Mouse (Mus musculus) lung, embryonic 16.5 days (tissue): ENCODE measurements at regions not wholly inside any gene's neighbourhood (a gene's known extent, or its start where the extent isn't known, plus 50 kb on each side); places are given as distances from the start of the nearest gene placed in this dataset.

Experiments used
- ATAC-seq: fragments of 200-750 bp; cut with Nextera tagmentation; 2 replicates; pipeline ENCODE4 v1.8.0; 2017; ENCODE audit warnings: low read depth, mild to moderate bottlenecking, moderate library complexity
- H3K27ac ChIP-seq: fragments of 300-500 bp; sonication (generic); 2 replicates; pipeline ENCODE4 v1.5.1; 2014; ENCODE audit warnings: mild to moderate bottlenecking, control low read depth, low read length
- H3K27me3 ChIP-seq: fragments of 300-500 bp; sonication (generic); 2 replicates; pipeline ENCODE4 v1.6.1; 2014; ENCODE audit warnings: low read depth, low read length, mixed read lengths; ENCODE audit not compliant: control insufficient read depth, insufficient read depth
- H3K36me3 ChIP-seq: fragments of 300-500 bp; sonication (generic); 2 replicates; pipeline ENCODE4 v1.6.1; 2014; ENCODE audit warnings: low read length; ENCODE audit not compliant: control insufficient read depth, insufficient read depth
- H3K4me1 ChIP-seq: fragments of 300-500 bp; sonication (generic); replicated peaks from 2 replicates; pipeline ENCODE4 v1.6.1; 2014; ENCODE audit warnings: low read length, mixed read lengths; ENCODE audit not compliant: control insufficient read depth, insufficient read depth
- H3K4me2 ChIP-seq: fragments of 300-500 bp; sonication (generic); 2 replicates; pipeline ENCODE4 v1.6.1; 2014; ENCODE audit warnings: low read depth, low read length, control low read depth
- H3K4me3 ChIP-seq: fragments of 300-500 bp; sonication (generic); 2 replicates; pipeline ENCODE4 v1.5.1; 2014; ENCODE audit warnings: mild to moderate bottlenecking, low read length, control low read depth
- H3K9ac ChIP-seq: fragments of 300-500 bp; sonication (generic); 2 replicates; pipeline ENCODE4 v1.6.1; 2014; ENCODE audit warnings: low read length, control low read depth
- H3K9me3 ChIP-seq: fragments of 300-500 bp; sonication (generic); 2 replicates; pipeline ENCODE4 v1.6.1; 2016; ENCODE audit warnings: low read length; ENCODE audit not compliant: control insufficient read depth
- WGBS: fragments of 180-500 bp; shearing (Covaris S2); extraction: QIAGEN DNeasy Blood & Tissue Kit; methylation state at CpG from one replicate; pipeline ENCODE4 v1.1.7; 2014; 5-methylcytosine and 5-hydroxymethylcytosine counted together

DNA sequence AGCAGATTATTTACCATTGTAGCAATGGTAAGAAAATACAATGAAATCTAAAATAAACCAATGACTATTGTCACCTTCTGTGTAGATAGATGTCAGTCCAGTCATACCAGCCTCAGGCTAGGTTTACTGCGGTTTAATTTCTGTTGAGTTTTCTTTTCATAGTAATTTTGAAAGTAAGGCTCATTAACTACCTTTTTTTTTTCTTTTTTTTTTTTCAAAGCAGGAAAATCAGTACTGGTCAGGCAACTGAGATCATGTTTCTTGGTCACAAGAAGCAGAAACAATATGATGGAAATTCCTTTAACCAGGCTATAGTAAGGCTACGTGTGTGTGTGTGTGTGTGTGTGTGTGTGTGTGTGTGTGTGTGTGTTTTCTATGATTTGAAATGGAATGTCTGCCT, 622.0 kb downstream of the Nfib start:
- no peak overlapping the region for H3K4me3 ChIP-seq
- H3K9me3 ChIP-seq: no peaks in the 10 kb centered on the region
- H3K4me2 ChIP-seq: no peak overlapping the region
- no peak overlapping the region for H3K27ac ChIP-seq
- 94% methylated on average over 2 of the region's 2 CpGs for WGBS
- ATAC-seq: no peak
- no peaks in the 10 kb centered on the region for H3K4me1 ChIP-seq
- H3K27me3 ChIP-seq: no peaks in the 10 kb centered on the region
- H3K36me3 ChIP-seq: no peaks in the 10 kb centered on the region
- H3K9ac ChIP-seq: no peak overlapping the region

DNA sequence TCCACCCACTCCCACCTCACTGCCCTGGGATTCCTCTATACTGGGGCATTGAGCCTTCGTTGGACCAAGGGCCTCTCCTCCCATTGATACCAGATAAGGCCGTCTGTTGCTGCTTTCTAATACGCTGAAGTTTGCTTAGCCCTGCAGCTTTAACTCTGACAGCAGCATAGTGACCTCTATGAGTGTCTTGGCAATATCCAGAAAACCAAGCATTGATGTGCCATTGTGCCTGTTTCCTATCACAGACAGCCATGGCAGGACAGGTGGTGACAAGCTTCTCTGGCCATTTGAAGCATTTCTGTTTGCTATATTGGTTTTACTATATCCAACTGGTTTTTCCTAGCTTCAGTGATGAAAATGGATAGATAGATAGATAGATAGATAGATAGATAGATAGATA, 625.4 kb upstream of the Mpdz start:
- Histone ChIP-seq H3K9ac (no peak overlapping the region), H3K4me1 (no peaks in the 10 kb centered on the region), H3K27ac (no peak overlapping the region), H3K4me3 (no peak overlapping the region), H3K27me3 (no peaks in the 10 kb centered on the region), H3K4me2 (no peak overlapping the region), H3K36me3 (no peaks in the 10 kb centered on the region), H3K9me3 (no peaks in the 10 kb centered on the region)
- WGBS: 59% methylated on average over 3 of the region's 3 CpGs
- ATAC-seq: no peak

DNA sequence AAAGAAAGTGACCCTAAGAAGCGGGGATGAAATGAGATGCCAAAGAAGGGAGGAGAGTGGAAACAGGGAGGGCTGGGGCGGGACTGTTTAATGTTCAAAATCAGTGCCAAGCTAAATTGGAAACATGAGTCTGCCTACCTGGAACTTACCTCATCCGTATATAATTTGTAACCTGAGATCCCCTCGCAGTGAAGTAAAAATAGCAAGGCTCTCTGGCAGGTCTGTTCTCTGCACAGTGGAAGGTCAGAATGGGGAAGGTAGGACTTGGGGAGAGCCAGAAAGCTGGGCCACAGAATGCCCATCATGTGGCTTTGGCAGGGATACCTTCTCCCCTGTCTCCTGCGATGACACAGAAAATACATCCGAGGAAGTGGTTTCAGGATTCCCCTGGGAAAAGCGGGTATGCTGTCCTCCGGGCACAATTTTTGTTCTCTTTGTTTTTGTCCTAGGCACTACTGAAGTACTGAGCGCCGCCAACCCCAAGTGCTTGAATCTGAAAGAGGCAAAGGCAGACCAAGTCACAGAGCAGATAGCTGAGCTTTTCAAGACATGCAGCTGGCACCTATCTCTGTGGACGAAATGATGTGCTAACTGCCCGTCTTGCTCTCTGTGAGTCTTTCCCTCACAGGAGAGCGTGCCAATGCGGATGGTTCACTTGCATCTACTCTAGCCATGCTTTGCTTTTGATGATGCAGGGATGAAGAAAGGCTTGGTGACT, 623.2 kb upstream of the Mpdz start:
- Histone ChIP-seq H3K27me3 (no peaks in the 10 kb centered on the region), H3K4me1 (no peaks in the 10 kb centered on the region), H3K4me2 (peak overlapping the region; percentile 48), H3K27ac (peak overlapping the region; percentile 77), H3K9ac (peak overlapping the region; percentile 39), H3K9me3 (no peaks in the 10 kb centered on the region), H3K36me3 (no peaks in the 10 kb centered on the region), H3K4me3 (peak overlapping the region; percentile 29)
- peak; percentile 89 for ATAC-seq
- WGBS: 56% methylated on average over 14 of the region's 14 CpGs

DNA sequence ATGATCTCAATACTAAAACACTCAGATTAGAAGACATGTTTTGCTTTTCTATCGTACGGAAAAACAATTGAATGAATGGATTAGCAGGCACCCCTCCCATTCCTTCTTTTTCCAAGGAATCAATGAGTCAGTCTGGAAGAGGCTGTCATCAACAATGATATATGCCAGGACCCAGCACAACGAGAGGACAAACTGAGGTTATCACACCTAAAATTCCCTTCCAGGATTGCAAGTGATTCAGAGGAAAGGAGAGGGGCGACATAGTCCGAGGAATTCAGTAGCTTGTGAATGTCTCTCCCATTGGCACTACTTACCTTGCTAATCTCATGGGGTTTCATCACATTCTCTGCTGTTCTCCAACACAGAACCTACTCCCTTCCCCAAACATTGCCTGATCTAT, 620.1 kb upstream of the Mpdz start:
- Histone ChIP-seq H3K4me3 (no peak overlapping the region), H3K4me2 (no peak overlapping the region), H3K27me3 (no peaks in the 10 kb centered on the region), H3K36me3 (no peaks in the 10 kb centered on the region), H3K4me1 (no peaks in the 10 kb centered on the region), H3K9ac (no peak overlapping the region), H3K9me3 (no peaks in the 10 kb centered on the region), H3K27ac (no peak overlapping the region)
- no peak for ATAC-seq
- 69% methylated on average over 5 of the region's 5 CpGs for WGBS

DNA sequence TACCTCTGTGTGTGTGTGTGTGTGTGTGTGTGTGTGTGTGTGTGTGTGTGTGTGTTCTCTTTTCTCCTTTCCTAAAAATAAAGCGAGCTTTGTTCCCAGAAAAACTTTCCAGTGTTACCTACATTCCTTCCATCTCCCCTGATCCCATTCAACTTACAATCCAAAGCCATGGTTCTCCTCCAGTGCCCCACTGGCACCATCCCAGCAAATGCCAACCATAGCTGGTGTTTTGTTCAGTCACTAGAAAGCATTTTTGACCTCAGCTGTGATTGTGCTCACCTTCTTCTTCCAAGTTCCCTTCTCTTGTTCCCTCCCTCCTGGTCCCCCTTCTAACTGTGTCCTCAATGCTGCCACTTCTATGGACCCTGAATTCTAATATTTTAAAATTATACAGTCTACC, 614.1 kb upstream of the Mpdz start:
- no peaks in the 10 kb centered on the region for H3K9me3 ChIP-seq
- H3K36me3 ChIP-seq: no peaks in the 10 kb centered on the region
- H3K4me3 ChIP-seq: no peak overlapping the region
- no peaks in the 10 kb centered on the region for H3K27me3 ChIP-seq
- no peak overlapping the region for H3K27ac ChIP-seq
- H3K4me2 ChIP-seq: no peak overlapping the region
- WGBS: 71% methylated on average over 1 of the region's 1 CpGs
- no peak for ATAC-seq
- no peak overlapping the region for H3K9ac ChIP-seq
- H3K4me1 ChIP-seq: no peaks in the 10 kb centered on the region

DNA sequence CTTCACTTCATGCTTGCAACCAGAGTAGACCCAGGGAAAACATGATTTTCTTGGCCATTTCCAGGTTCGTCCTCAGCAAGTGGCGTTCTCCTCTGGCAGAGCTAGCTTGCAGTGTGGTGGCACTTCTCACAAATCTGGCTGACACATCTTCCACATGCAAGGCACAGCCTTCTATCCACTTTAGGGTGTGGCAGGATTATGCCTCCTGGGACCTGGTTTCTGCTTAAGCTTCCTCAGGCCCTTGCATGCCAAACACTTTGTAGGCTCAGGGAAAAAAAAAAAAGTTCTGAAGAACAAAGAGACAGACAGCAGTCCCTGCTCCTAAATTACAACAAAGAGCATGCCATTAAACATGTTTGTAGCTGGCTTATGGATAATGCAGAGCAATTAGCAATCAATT, 605.6 kb upstream of the Mpdz start:
- no peak overlapping the region for H3K27ac ChIP-seq
- no peak overlapping the region for H3K4me2 ChIP-seq
- no peak overlapping the region for H3K4me3 ChIP-seq
- no peaks in the 10 kb centered on the region for H3K27me3 ChIP-seq
- no peaks in the 10 kb centered on the region for H3K4me1 ChIP-seq
- no peak for ATAC-seq
- no peaks in the 10 kb centered on the region for H3K9me3 ChIP-seq
- WGBS: 88% methylated on average over 2 of the region's 2 CpGs
- no peaks in the 10 kb centered on the region for H3K36me3 ChIP-seq
- H3K9ac ChIP-seq: no peak overlapping the region

DNA sequence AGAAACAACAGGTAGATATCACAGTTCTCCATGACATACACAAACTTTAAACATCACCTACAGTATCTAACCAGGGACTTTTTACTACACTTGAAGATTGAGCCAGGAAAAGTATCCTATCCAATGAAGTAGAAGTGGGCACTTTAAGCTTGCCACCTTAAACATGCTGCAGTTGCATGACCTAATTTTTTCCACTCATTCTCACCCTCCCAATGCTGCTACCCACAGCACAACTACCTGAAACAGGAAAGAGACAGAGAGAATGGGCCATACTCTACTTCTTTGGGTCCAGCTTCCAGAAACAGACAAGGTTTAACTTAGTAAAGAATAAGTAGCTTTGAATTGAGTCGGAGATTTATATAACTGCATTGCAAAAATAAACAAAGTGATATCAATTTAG, 594.9 kb upstream of the Mpdz start:
- 55% methylated on average over 1 of the region's 1 CpGs for WGBS
- ATAC-seq: no peak

DNA sequence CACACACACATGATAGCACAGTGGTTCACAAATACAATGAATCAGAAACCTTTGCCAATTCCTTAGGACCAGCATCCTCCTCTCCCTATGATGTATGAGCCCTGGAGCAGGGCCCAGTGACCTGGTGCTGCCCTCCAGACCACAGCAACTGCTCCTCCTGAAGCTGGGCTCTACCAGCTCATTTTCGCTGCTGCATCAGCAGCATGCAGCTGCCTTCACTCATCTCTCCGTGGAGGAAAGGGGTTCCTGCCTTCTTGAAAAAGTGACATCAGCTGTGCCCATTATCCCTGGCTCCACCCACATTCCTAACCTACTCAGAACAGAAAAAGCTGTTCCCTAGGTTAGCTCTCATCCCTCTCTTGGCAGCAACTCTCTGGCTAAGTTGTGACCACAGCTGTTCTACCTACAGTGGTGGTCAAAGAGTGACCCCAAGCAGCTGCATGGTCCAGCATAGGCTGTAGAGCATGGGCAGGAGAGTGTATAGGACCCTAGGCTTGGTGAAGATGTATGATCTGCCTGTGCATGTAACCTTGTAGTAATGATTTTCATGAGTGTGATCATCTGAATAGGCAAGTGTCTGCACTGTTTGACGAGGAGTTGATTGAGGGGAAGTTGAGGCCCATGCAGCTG, 592.6 kb upstream of the Mpdz start:
- no peaks in the 10 kb centered on the region for H3K9me3 ChIP-seq
- no peaks in the 10 kb centered on the region; the same call in 1 of the 2 replicates for H3K4me1 ChIP-seq
- H3K4me3 ChIP-seq: no peak overlapping the region
- H3K36me3 ChIP-seq: no peaks in the 10 kb centered on the region
- H3K27ac ChIP-seq: no peak overlapping the region
- H3K4me2 ChIP-seq: no peak overlapping the region
- 24% methylated on average over 3 of the region's 3 CpGs for WGBS
- no peak overlapping the region for H3K9ac ChIP-seq
- H3K27me3 ChIP-seq: no peaks in the 10 kb centered on the region
- peak; percentile 71 for ATAC-seq

More for the DNA sequence above, 594.9 kb upstream of the Mpdz start:
- Histone ChIP-seq H3K27me3 (no peaks in the 10 kb centered on the region), H3K4me2 (no peak overlapping the region), H3K27ac (no peak overlapping the region), H3K9me3 (no peaks in the 10 kb centered on the region), H3K4me3 (no peak overlapping the region), H3K36me3 (no peaks in the 10 kb centered on the region), H3K4me1 (no peaks in the 10 kb centered on the region; the same call in 1 of the 2 replicates), H3K9ac (no peak overlapping the region)

DNA sequence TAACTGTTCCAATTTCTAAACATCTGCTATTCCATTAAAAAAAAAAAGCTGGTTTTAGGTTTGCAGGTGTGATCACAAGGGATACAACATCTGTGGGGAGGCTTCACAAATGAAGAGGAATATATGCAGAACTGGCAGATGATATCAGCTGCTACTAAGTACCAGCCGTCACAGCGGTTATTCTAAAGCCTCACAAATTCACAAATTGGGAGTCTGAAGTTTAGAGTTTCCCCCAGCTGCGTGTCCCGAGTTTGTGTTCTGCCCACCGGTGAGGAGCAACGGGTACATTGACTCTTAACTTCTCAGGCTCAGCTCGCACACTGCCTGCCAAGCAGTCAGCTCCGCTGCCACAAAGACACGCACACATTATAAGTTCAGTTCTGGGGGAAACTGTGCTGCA, 586.6 kb upstream of the Mpdz start:
- WGBS: 84% methylated on average over 9 of the region's 9 CpGs
- Histone ChIP-seq H3K27me3 (no peaks in the 10 kb centered on the region), H3K4me3 (no peak overlapping the region), H3K4me2 (no peak overlapping the region), H3K9me3 (no peaks in the 10 kb centered on the region), H3K36me3 (no peaks in the 10 kb centered on the region), H3K27ac (no peak overlapping the region), H3K4me1 (peaks cover 4% of the 10 kb centered on the region), H3K9ac (no peak overlapping the region)
- no peak for ATAC-seq
